Comparison of ENCODE assay signal across 13 mouse cellular contexts in the genomic region with DNA sequence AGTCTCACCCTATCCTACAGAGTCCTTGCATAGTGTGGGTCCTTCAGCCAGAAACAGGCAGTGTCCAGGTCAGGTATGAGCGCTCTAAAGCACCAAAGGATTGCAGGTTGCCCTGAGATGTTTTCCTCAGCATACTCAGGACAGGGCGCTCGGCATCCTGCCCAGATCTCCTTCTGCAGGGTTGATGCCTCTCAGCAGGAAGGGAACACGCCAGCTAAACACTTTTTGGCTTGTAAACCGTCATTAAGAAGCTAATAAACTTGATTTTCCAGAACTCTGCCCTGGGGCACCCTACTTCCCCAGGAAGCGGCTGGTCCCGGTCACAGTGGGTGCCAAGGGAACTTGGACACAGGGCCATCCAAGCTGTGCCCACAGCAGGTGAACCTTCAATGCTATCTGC. TPM values are rescaled to one million over a fixed set of nuclear protein-coding genes. Genes with fewer than 3 reads are reported as not detected.
DNase-seq lines count a peak whose midpoint lies in the region; TF ChIP-seq lines count a peak whose summit lies in the region.
"Had no signal": no experiment of that assay in that cellular context is flagged by ENCODE, and none has a peak within 500 bp of the region (broad histone marks: within the 10 kb centered on the region; RNA-seq: fewer than 3 reads in every experiment).

No protein-coding gene starts in this region.

- H3K4me3 ChIP-seq in gastrocnemius, adult 2 months: peak overlapping the region; percentile 80
- H3K4me3 ChIP-seq: midbrain, embryonic 12.5 days had no signal

- intact Hi-C loops in gastrocnemius, adult 2 months (cut with DNase I): no loop called here

- peak overlapping the region; percentile 98 for H3K27ac ChIP-seq in gastrocnemius, adult 2 months
- H3K27ac ChIP-seq: hindbrain, embryonic 14.5 days; midbrain, embryonic 12.5 days had no signal

- TF ChIP-seq CTCF in gastrocnemius, adult 2 months (IDR thresholded peaks at IDR 0.05): no peak

- peak; percentile 74 for DNase-seq in gastrocnemius, adult 2 months
- no peak for DNase-seq in gastrocnemius, postnatal 4 days (ENCODE audit: low spot score in 2 of 2)
- peak; percentile 49 for DNase-seq in urinary bladder, postnatal 14 days (ENCODE audit: low spot score)
- no peak for DNase-seq in urinary bladder, adult 18-20 months (ENCODE audit: low spot score in 2 of 2)
- peak; percentile 83 to 86 for DNase-seq in lung, adult 18-20 months
- DNase-seq in layer of hippocampus, adult 8-10 months (ENCODE audit: low spot score in 2 of 2): no peak
- no peak for DNase-seq in right cerebral cortex, adult 2 months (ENCODE audit: low spot score in 2 of 2)
- no peak for DNase-seq in thymus, adult 18-20 months
- DNase-seq: B cell, adult 2 months; gastrocnemius, postnatal 36 days; layer of hippocampus, adult 9-11 months had no signal

RNA-seq across cellular contexts. Expression of a gene that starts 7.7 kb away (rescaled TPM):
- total RNA-seq in gastrocnemius, adult 2 months (2021): 10 to 100 TPM; 11.6 to 14.4 TPM
- 1 to 10 TPM; 7.4 to 9.1 TPM for total RNA-seq in gastrocnemius, postnatal 4 days (2021)
- 1 to 10 TPM; 1.1 to 2.5 (median 1.8) TPM for total RNA-seq in layer of hippocampus, adult 8-10 months (2022)

RNA-seq across cellular contexts. Expression of a gene that starts 32.9 kb away (rescaled TPM):
- not detected for total RNA-seq in gastrocnemius, adult 2 months (2021)
- total RNA-seq in gastrocnemius, postnatal 4 days (2021): not detected
- total RNA-seq in layer of hippocampus, adult 8-10 months (2022): 1 to 10 TPM in 3 of 4 experiments, under 1 TPM in 1; 0.57 to 3.9 (median 1.4) TPM
- total RNA-seq: gastrocnemius, postnatal 36 days had no signal

RNA-seq across cellular contexts. Expression of a gene that starts 34.2 kb away (rescaled TPM):
- 1 to 10 TPM in 1 of 2 experiments, not detected in 1; 1.0 TPM for total RNA-seq in gastrocnemius, adult 2 months (2021)
- total RNA-seq in gastrocnemius, postnatal 4 days (2021): under 1 TPM; 0.86 to 0.91 TPM
- 1 to 10 TPM; 4.8 to 8.5 (median 5.8) TPM for total RNA-seq in layer of hippocampus, adult 8-10 months (2022)

RNA-seq across cellular contexts. Expression of a gene that starts 35.0 kb away (rescaled TPM):
- total RNA-seq in gastrocnemius, adult 2 months (2021): 10 to 100 TPM in 1 of 2 experiments, 1 to 10 TPM in 1; 9.6 to 14.7 TPM
- total RNA-seq in gastrocnemius, postnatal 4 days (2021): 10 to 100 TPM; 26.5 to 30.5 TPM
- 10 to 100 TPM; 57.2 to 76.1 (median 63.0) TPM for total RNA-seq in layer of hippocampus, adult 8-10 months (2022)

RNA-seq across cellular contexts. Expression of a gene that starts 37.9 kb away (rescaled TPM):
- total RNA-seq in gastrocnemius, adult 2 months (2021): 10 to 100 TPM; 19.4 to 22.9 TPM
- 10 to 100 TPM; 25.2 to 25.6 TPM for total RNA-seq in gastrocnemius, postnatal 4 days (2021)
- total RNA-seq in layer of hippocampus, adult 8-10 months (2022): 100 to 1,000 TPM in 1 of 4 experiments, 10 to 100 TPM in 3; 96.8 to 110 (median 98.8) TPM

Comparison
In these comparisons a context has a peak if more than half of its experiments do, and no peak if none do; other contexts are left out.
1. DNase-seq: peak in gastrocnemius, adult 2 months (single experiment), urinary bladder, postnatal 14 days (single experiment) and lung, adult 18-20 months (2 of 2); none in gastrocnemius, postnatal 4 days (0 of 2), urinary bladder, adult 18-20 months (0 of 2), layer of hippocampus, adult 8-10 months (0 of 2), right cerebral cortex, adult 2 months (0 of 2) and thymus, adult 18-20 months (0 of 2).